Mouse (Mus musculus): ENCODE measurements at regions not wholly inside any gene's neighbourhood (a gene's known extent, or its start where the extent isn't known, plus 50 kb on each side); places are given as distances from the start of the nearest gene placed in this dataset.

- Histone ChIP-seq H3K9ac (ENCODE audit: low read depth, low read length) (no peak overlapping the region), H3K36me3 (ENCODE audit: control insufficient read depth, insufficient read depth) (no peaks in the 10 kb centered on the region), H3K27ac (ENCODE audit: low read depth, low read length) (no peak overlapping the region), H3K4me3 (ENCODE audit: low read depth, low read length) (no peak overlapping the region), H3K27me3 (replicated peaks; ENCODE audit: control insufficient read depth, insufficient read depth, low read length) (no peaks in the 10 kb centered on the region), H3K4me2 (replicated peaks; ENCODE audit: low read depth) (no peak overlapping the region), H3K9me3 (ENCODE audit: control insufficient read depth) (no peaks in the 10 kb centered on the region), H3K4me1 (replicated peaks; ENCODE audit: control insufficient read depth, insufficient read depth, low read length) (no peaks in the 10 kb centered on the region)
- no peak for TF ChIP-seq CTCF (IDR thresholded peaks at IDR 0.05; ENCODE audit: low read depth)
- ATAC-seq: no peak
- 78% methylated on average over 4 of the region's 4 CpGs for WGBS
Observed at GRCm38 (mm10) chr2:9095317-9095716, 785.7 kb upstream of the 4930412O13Rik start.

GRCm38 (mm10) chr2:9116697-9117096 is 764.4 kb upstream of the 4930412O13Rik start:
- 81% methylated on average over 3 of the region's 3 CpGs for WGBS
- TF ChIP-seq CTCF (IDR thresholded peaks at IDR 0.05; ENCODE audit: low read depth): no peak
- no peaks in the 10 kb centered on the region for H3K9me3 ChIP-seq (ENCODE audit: control insufficient read depth)
- ATAC-seq: no peak
- H3K4me3 ChIP-seq (ENCODE audit: low read depth, low read length): no peak overlapping the region
- no peaks in the 10 kb centered on the region for H3K36me3 ChIP-seq (ENCODE audit: control insufficient read depth, insufficient read depth)
- no peak overlapping the region for H3K4me2 ChIP-seq (replicated peaks; ENCODE audit: low read depth)
- no peaks in the 10 kb centered on the region for H3K4me1 ChIP-seq (replicated peaks; ENCODE audit: control insufficient read depth, insufficient read depth, low read length)
- no peak overlapping the region for H3K9ac ChIP-seq (ENCODE audit: low read depth, low read length)
- no peak overlapping the region for H3K27ac ChIP-seq (ENCODE audit: low read depth, low read length)
- no peaks in the 10 kb centered on the region for H3K27me3 ChIP-seq (replicated peaks; ENCODE audit: control insufficient read depth, insufficient read depth, low read length)

GRCm38 (mm10) chr2:9117523-9117922 is 763.5 kb upstream of the 4930412O13Rik start:
- no peak for TF ChIP-seq CTCF (IDR thresholded peaks at IDR 0.05; ENCODE audit: low read depth)
- no peaks in the 10 kb centered on the region for H3K36me3 ChIP-seq (ENCODE audit: control insufficient read depth, insufficient read depth)
- H3K9me3 ChIP-seq (ENCODE audit: control insufficient read depth): no peaks in the 10 kb centered on the region
- no peaks in the 10 kb centered on the region for H3K4me1 ChIP-seq (replicated peaks; ENCODE audit: control insufficient read depth, insufficient read depth, low read length)
- H3K4me2 ChIP-seq (replicated peaks; ENCODE audit: low read depth): no peak overlapping the region
- H3K27ac ChIP-seq (ENCODE audit: low read depth, low read length): no peak overlapping the region
- no peaks in the 10 kb centered on the region for H3K27me3 ChIP-seq (replicated peaks; ENCODE audit: control insufficient read depth, insufficient read depth, low read length)
- no peak overlapping the region for H3K9ac ChIP-seq (ENCODE audit: low read depth, low read length)
- 71% methylated on average over 5 of the region's 5 CpGs for WGBS
- no peak overlapping the region for H3K4me3 ChIP-seq (ENCODE audit: low read depth, low read length)
- no peak for ATAC-seq

GRCm38 (mm10) chr2:9136963-9137362 is 744.1 kb upstream of the 4930412O13Rik start:
- Histone ChIP-seq H3K36me3 (ENCODE audit: control insufficient read depth, insufficient read depth) (no peaks in the 10 kb centered on the region), H3K4me1 (replicated peaks; ENCODE audit: control insufficient read depth, insufficient read depth, low read length) (no peaks in the 10 kb centered on the region), H3K27ac (ENCODE audit: low read depth, low read length) (no peak overlapping the region), H3K4me3 (ENCODE audit: low read depth, low read length) (no peak overlapping the region), H3K4me2 (replicated peaks; ENCODE audit: low read depth) (no peak overlapping the region), H3K27me3 (replicated peaks; ENCODE audit: control insufficient read depth, insufficient read depth, low read length) (no peaks in the 10 kb centered on the region), H3K9ac (ENCODE audit: low read depth, low read length) (no peak overlapping the region), H3K9me3 (ENCODE audit: control insufficient read depth) (no peaks in the 10 kb centered on the region)
- no peak for TF ChIP-seq CTCF (IDR thresholded peaks at IDR 0.05; ENCODE audit: low read depth)
- WGBS: 13% methylated on average over 4 of the region's 4 CpGs
- ATAC-seq: no peak

- H3K4me1 ChIP-seq (replicated peaks; ENCODE audit: control insufficient read depth, insufficient read depth, low read length): no peaks in the 10 kb centered on the region
- H3K9ac ChIP-seq (ENCODE audit: low read depth, low read length): no peak overlapping the region
- no peak for ATAC-seq
- TF ChIP-seq CTCF (IDR thresholded peaks at IDR 0.05; ENCODE audit: low read depth): no peak
- H3K4me3 ChIP-seq (ENCODE audit: low read depth, low read length): no peak overlapping the region
- WGBS: 72% methylated on average over 1 of the region's 1 CpGs
- no peak overlapping the region for H3K27ac ChIP-seq (ENCODE audit: low read depth, low read length)
- no peaks in the 10 kb centered on the region for H3K27me3 ChIP-seq (replicated peaks; ENCODE audit: control insufficient read depth, insufficient read depth, low read length)
- H3K36me3 ChIP-seq (ENCODE audit: control insufficient read depth, insufficient read depth): no peaks in the 10 kb centered on the region
- H3K9me3 ChIP-seq (ENCODE audit: control insufficient read depth): no peaks in the 10 kb centered on the region
- no peak overlapping the region for H3K4me2 ChIP-seq (replicated peaks; ENCODE audit: low read depth)
Observed at GRCm38 (mm10) chr2:9141411-9141810, 739.6 kb upstream of the 4930412O13Rik start.

- no peak for ATAC-seq
- no peaks in the 10 kb centered on the region for H3K9me3 ChIP-seq (ENCODE audit: control insufficient read depth)
- no peak overlapping the region for H3K27ac ChIP-seq (ENCODE audit: low read depth, low read length)
- TF ChIP-seq CTCF (IDR thresholded peaks at IDR 0.05; ENCODE audit: low read depth): no peak
- no peak overlapping the region for H3K4me3 ChIP-seq (ENCODE audit: low read depth, low read length)
- 93% methylated on average over 5 of the region's 5 CpGs for WGBS
- no peak overlapping the region for H3K4me2 ChIP-seq (replicated peaks; ENCODE audit: low read depth)
- H3K9ac ChIP-seq (ENCODE audit: low read depth, low read length): no peak overlapping the region
- H3K4me1 ChIP-seq (replicated peaks; ENCODE audit: control insufficient read depth, insufficient read depth, low read length): no peaks in the 10 kb centered on the region
- no peaks in the 10 kb centered on the region for H3K27me3 ChIP-seq (replicated peaks; ENCODE audit: control insufficient read depth, insufficient read depth, low read length)
- no peaks in the 10 kb centered on the region for H3K36me3 ChIP-seq (ENCODE audit: control insufficient read depth, insufficient read depth)
Observed at GRCm38 (mm10) chr2:9155604-9156003, 725.4 kb upstream of the 4930412O13Rik start.

- no peak for TF ChIP-seq CTCF (IDR thresholded peaks at IDR 0.05; ENCODE audit: low read depth)
- Histone ChIP-seq H3K36me3 (ENCODE audit: control insufficient read depth, insufficient read depth) (no peaks in the 10 kb centered on the region), H3K27me3 (replicated peaks; ENCODE audit: control insufficient read depth, insufficient read depth, low read length) (no peaks in the 10 kb centered on the region), H3K9ac (ENCODE audit: low read depth, low read length) (no peak overlapping the region), H3K4me3 (ENCODE audit: low read depth, low read length) (no peak overlapping the region), H3K4me2 (replicated peaks; ENCODE audit: low read depth) (no peak overlapping the region), H3K27ac (ENCODE audit: low read depth, low read length) (no peak overlapping the region), H3K9me3 (ENCODE audit: control insufficient read depth) (no peaks in the 10 kb centered on the region), H3K4me1 (replicated peaks; ENCODE audit: control insufficient read depth, insufficient read depth, low read length) (no peaks in the 10 kb centered on the region)
- ATAC-seq: no peak
Observed at GRCm38 (mm10) chr2:9160181-9160580, 720.9 kb upstream of the 4930412O13Rik start.
